Comparison of ENCODE assay signal across 10 mouse cellular contexts in genomic region chr10:20723962-20724361, GRCm38 (mm10). TPM values are rescaled to one million over a fixed set of nuclear protein-coding genes. Genes with fewer than 3 reads are reported as not detected.
DNase-seq lines count a peak whose midpoint lies in the region; ATAC-seq and TF ChIP-seq lines count a peak whose summit lies in the region.
"Had no signal": no experiment of that assay in that cellular context is flagged by ENCODE, and none has a peak within 500 bp of the region (broad histone marks: within the 10 kb centered on the region; RNA-seq: fewer than 3 reads in every experiment).

No protein-coding gene starts in this region.

- no peaks in the 10 kb centered on the region for H3K36me3 ChIP-seq in forebrain, embryonic 13.5 days (ENCODE audit: poor library complexity, severe bottlenecking)
- no peaks in the 10 kb centered on the region for H3K36me3 ChIP-seq in limb, embryonic 11.5 days (ENCODE audit: control insufficient read depth, insufficient read depth, low read length)
- no peaks in the 10 kb centered on the region for H3K36me3 ChIP-seq in neural tube, embryonic 14.5 days (ENCODE audit: control insufficient read depth, insufficient read depth, low read length)

- no peak for TF ChIP-seq POLR2A in lung, adult 2 months (IDR thresholded peaks at IDR 0.05; ENCODE audit: borderline replicate concordance, extremely low read depth, low read depth, low read length)

- no peak for TF ChIP-seq CTCF in lung, adult 2 months (IDR thresholded peaks at IDR 0.05; ENCODE audit: insufficient read depth, low read length)

- H3K27me3 ChIP-seq in forebrain, embryonic 13.5 days, result no peaks in the 10 kb centered on the region
- no peaks in the 10 kb centered on the region for H3K27me3 ChIP-seq in limb, embryonic 11.5 days (ENCODE audit: control insufficient read depth, insufficient read depth, low read length)
- H3K27me3 ChIP-seq in neural tube, embryonic 14.5 days (ENCODE audit: control insufficient read depth, insufficient read depth, low read length), result no peaks in the 10 kb centered on the region

- DNase-seq in lung, adult 2 months, result no peak
- DNase-seq in lung, postnatal 36 days, result no peak
- no peak for DNase-seq in limb, embryonic 11.5 days (ENCODE audit: low spot score)
- DNase-seq in urinary bladder, adult 2 months (ENCODE audit: low spot score), result no peak
- no peak for DNase-seq in left cerebral cortex, postnatal 14 days (ENCODE audit: low spot score in 2 of 2)
- no peak for DNase-seq in ovary, postnatal 36 days (ENCODE audit: low spot score)
- DNase-seq: cerebellum, postnatal 10 days; thymus, adult 18-20 months had no signal

- no peak overlapping the region for H3K9ac ChIP-seq in forebrain, embryonic 13.5 days
- no peak overlapping the region; the same call in 1 of the 2 replicates for H3K9ac ChIP-seq in limb, embryonic 11.5 days (ENCODE audit: low read length)
- no peak overlapping the region for H3K9ac ChIP-seq in neural tube, embryonic 14.5 days (replicated peaks; ENCODE audit: low read depth, low read length)

- no peak for ATAC-seq in forebrain, embryonic 13.5 days
- ATAC-seq in limb, embryonic 11.5 days (ENCODE audit: insufficient number of reproducible peaks, low FRiP score, low TSS enrichment, low read depth), result no peak
- no peak for ATAC-seq in neural tube, embryonic 14.5 days (ENCODE audit: low read depth)

- peak overlapping the region; percentile 28 for H3K4me3 ChIP-seq in lung, adult 2 months (replicated peaks; ENCODE audit: extremely low read depth, low read depth, low read length)
- H3K4me3 ChIP-seq in forebrain, embryonic 13.5 days, result peak overlapping the region; percentile 29
- H3K4me3 ChIP-seq in limb, embryonic 11.5 days (ENCODE audit: low read depth, low read length), result peak overlapping the region; percentile 19; the same call in 1 of the 2 replicates
- peak overlapping the region; percentile 21; the same call in 1 of the 2 replicates for H3K4me3 ChIP-seq in neural tube, embryonic 14.5 days (ENCODE audit: low read depth, low read length)

- peak overlapping the region; percentile 58 for H3K4me2 ChIP-seq in forebrain, embryonic 13.5 days
- peak overlapping the region; percentile 47; the same call in 1 of the 2 replicates for H3K4me2 ChIP-seq in limb, embryonic 11.5 days (ENCODE audit: low read depth, severe bottlenecking)
- H3K4me2 ChIP-seq in neural tube, embryonic 14.5 days (ENCODE audit: low read depth, low read length), result peak overlapping the region; percentile 52

- H3K4me1 ChIP-seq in lung, adult 2 months (ENCODE audit: control insufficient read depth, insufficient read depth, low read length), result peaks cover 9% of the 10 kb centered on the region; the same call in 1 of the 2 replicates
- peaks cover 34% of the 10 kb centered on the region for H3K4me1 ChIP-seq in forebrain, embryonic 13.5 days
- peaks cover 11% of the 10 kb centered on the region for H3K4me1 ChIP-seq in limb, embryonic 11.5 days (ENCODE audit: control insufficient read depth, insufficient read depth, low read length)
- no peaks in the 10 kb centered on the region for H3K4me1 ChIP-seq in neural tube, embryonic 14.5 days (ENCODE audit: control insufficient read depth, insufficient read depth, low read length)

- H3K27ac ChIP-seq in forebrain, embryonic 13.5 days, result no peak overlapping the region
- no peak overlapping the region for H3K27ac ChIP-seq in limb, embryonic 11.5 days (replicated peaks; ENCODE audit: low read depth, low read length)
- no peak overlapping the region for H3K27ac ChIP-seq in neural tube, embryonic 14.5 days (ENCODE audit: low read depth, low read length)

- H3K9me3 ChIP-seq in forebrain, embryonic 13.5 days (replicated peaks), result no peaks in the 10 kb centered on the region
- H3K9me3 ChIP-seq in limb, embryonic 11.5 days (ENCODE audit: control insufficient read depth, low read length), result no peaks in the 10 kb centered on the region
- H3K9me3 ChIP-seq in neural tube, embryonic 14.5 days (ENCODE audit: control insufficient read depth, low read length), result no peaks in the 10 kb centered on the region

- 10% methylated on average over 3 of the region's 3 CpGs for WGBS in lung, adult 2 months
- 4% methylated on average over 3 of the region's 3 CpGs for WGBS in forebrain, embryonic 13.5 days
- WGBS in limb, embryonic 11.5 days, result 15% methylated on average over 3 of the region's 3 CpGs
- WGBS in neural tube, embryonic 14.5 days, result 4% methylated on average over 3 of the region's 3 CpGs

- intact Hi-C loops in left cerebral cortex, postnatal 14 days (cut with DNase I), result loop anchor here (5.0 to 10.0 kb wide), 2 partner anchors 52 to 201 kb away; no protein-coding TSS in a partner anchor

RNA-seq across cellular contexts. Expression of gene Pde7b, which starts 0.9 kb away (rescaled TPM):
- polyA plus RNA-seq in lung, adult 2 months (2012; rRNA removed), result 17.7 and 18.7 TPM in 2 replicates
- 1.8 and 2.6 TPM in 2 replicates for polyA plus RNA-seq in forebrain, embryonic 13.5 days (2015; fragmentation: Nextera tagmentation; extraction: Ambion mirVana)
- polyA plus RNA-seq in limb, embryonic 11.5 days (2014; fragmentation: Nextera tagmentation; extraction: Ambion mirVana), result 2.3 and 3.3 TPM in 2 replicates
- polyA plus RNA-seq in neural tube, embryonic 14.5 days (2014; fragmentation: Nextera tagmentation; extraction: Ambion mirVana), result 2.7 and 3.2 TPM in 2 replicates
- 10.1 and 14.9 TPM in 2 replicates for polyA plus RNA-seq in urinary bladder, adult 2 months (2012; rRNA removed)
- total RNA-seq in left cerebral cortex, postnatal 14 days (2021), result 10 to 100 TPM; 28.2 to 30.4 TPM
